Mouse (Mus musculus) spleen, adult 18-20 months (tissue): ENCODE results near the gene BC024978.

Experiments used
- DNase-seq, 2 experiments: peaks; one replicate each; pipeline ENCODE4 v3.0.0; 2022; ENCODE audit warnings: mixed read lengths in 2 of 2

The BC024978 gene

DNA sequence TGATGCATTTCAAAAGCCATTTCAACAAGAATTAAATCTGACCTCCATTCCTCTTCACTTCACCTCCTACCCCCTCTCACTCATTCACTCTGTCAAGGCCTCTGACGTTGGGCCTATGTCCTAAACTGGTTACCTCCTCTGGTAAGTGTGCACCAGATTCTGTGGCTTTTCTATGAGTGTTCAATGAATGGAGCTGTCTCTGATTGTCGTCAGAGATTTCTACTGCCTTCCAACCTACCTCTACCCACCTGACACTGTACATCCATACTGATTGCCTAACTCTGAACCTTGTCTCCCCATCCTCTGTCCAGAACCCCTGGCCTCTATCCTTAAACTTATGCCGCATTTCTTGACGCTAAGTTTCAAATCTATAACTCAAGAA lies 17.6 kb upstream of the BC024978 start:
- no peak for DNase-seq

DNA sequence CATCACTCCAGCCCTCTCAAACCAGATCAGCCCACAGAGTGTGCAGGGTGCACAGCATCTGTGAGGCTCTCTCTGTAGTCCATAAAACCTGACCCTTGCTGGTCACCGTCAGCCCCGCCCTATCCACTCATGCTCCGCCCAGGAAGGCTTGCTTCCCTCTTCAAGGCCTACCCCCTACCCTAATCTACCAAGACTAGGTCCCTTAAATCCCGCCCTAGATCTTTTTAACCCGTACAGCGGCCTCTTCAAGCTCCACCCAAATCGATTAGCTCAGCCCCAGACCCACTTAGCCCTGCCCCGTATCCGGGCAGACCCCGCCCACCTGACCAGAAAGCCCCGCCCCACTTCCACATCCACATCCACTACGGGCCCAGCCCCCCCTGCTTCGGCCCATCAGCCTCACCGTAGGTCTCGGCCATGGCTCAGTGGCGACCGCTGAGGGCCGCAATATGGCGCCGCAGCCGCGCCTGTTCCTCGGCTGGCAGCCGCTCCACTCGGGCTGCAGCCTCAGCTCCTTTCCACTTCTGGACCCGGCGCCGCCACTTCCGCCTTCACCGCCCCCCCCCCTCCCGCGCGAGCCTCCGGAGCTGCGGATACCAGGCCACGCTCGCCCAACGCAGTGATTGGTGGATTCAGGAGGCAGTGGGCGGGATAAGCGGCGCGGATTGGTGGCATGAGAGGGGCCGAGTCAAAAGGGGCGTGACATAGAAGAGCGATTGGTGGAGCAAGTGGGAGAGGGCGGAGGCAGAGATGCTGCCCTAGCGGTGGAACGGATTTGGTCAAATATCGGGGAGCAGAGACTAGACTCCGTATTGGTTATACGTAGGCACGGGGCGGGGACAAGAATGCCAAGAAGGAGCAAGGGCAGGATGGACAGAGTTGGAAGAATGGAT lies 17.0 kb upstream of the BC024978 start, which contains the start of gene Rab4b:
TSS of gene Rab4b (minus strand) at position 573 of the 893 bp plus-strand sequence.
- DNase-seq = peak; percentile 96 to 99

DNA sequence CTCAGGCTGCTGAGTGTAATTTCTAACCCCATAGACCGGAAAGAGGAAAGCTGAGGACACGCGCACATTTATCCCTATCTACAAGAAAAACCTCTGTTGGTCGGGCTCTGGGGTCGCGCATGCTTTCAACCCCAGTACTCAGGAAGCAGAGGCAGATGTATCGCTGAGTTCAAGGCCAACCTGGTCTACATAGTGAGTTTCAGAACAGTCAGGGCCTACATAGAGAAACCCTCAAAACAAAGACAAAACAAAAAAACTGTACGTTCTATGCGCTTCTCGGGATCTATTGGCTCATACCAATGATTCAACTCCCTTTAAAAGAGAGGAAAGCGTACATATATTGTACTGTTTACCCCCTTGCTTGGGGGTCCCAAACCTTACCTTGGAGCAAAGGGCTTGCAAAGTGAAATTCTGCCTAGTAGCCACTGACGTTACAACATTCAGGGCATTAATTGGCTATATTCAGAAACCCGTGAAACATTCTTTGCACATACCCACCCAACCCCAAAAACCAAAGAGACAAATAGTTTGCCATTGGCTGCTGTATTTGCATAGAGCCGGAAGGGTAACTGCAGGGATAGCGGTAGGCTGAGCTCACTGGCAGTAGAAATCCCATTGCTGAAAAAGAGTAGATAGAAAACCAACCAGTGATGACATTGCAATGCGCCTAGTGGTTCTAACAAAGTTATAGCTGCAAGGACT lies 16.2 kb upstream of the BC024978 start:
- DNase-seq = no peak

DNA sequence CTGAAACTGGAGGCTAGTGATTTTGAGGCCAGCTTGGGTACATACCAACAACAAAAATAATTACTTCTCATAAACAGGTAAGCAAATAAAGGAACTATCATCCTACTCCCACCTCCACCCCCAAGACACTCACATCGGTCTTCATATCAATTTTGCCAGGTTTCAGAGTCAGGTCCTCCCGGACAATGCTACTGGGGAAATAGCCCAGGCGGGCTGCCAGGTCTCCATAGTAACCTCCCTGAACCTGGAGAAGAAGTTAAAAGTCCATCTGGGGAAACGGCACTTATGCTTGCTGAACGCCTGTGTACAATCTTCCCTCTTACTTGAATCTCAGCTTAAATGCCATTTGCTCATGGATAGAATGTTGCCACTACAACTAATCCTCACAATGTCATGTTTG lies 15.5 kb upstream of the BC024978 start:
- no peak for DNase-seq

DNA sequence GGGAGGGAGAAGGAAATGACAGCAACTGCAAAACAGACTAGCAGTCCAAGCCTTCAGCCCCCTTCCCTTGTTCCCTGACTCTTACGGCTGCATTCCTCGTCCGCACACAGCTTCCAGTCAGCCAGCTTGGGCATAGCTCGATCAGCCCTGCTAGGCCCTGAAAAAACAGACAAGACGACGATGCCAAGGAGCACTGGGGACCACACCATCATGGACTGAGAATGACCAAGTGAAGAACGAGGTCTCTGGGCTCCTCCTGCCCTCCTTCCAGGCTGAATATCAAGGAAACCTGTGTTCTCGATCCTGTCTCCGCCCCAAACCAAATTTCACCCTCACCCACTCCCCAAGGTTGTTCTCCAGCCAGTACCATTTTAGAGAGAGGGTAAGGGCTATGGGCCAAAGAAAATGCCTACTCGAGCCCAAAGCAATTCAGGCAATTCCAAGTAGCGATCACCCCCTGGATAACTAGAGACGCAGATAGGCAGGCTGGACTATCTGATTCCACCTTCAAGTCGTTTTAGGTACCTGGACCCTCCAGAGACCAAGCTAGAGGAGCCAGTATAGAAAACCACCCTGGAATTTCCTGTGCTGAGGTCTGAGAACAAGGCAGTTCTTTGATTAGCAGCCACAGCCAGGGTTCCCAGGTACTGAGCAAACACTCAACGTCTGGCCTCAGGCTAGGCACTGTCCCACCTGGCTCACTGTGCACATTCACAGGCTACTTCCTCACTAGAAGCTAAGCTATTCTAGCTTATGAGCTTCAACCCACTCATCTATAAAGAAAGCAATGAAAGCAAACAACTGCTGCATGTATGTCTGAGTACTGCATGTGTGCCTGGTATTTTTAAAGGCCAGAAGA lies 14.5 kb upstream of the BC024978 start, which contains the start of the genes Gm21983 and Mia:
TSS of gene Gm21983 (minus strand) at position 250 of the 859 bp plus-strand sequence.
TSS of gene Mia (minus strand) at position 321 of the 859 bp plus-strand sequence.
- no peak for DNase-seq

DNA sequence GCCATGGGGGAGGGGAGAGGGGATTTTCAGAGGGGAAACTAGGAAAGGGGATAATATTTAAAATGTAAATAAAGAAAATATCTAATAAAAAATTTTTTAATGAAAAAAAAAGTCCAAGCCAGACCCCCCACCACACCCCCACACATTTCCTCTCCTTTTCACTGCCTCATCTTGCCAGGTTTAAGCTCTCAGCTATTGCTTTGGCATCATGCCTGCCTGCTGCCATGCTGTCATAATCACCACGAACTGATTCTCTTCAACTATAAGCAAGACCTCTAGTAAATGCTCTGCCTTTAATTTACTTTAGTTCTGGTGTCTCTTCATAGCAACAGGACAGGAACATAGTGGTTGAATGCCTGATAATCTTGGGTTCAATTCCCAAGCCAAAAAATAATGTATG lies 13.1 kb upstream of the BC024978 start:
- no peak for DNase-seq

DNA sequence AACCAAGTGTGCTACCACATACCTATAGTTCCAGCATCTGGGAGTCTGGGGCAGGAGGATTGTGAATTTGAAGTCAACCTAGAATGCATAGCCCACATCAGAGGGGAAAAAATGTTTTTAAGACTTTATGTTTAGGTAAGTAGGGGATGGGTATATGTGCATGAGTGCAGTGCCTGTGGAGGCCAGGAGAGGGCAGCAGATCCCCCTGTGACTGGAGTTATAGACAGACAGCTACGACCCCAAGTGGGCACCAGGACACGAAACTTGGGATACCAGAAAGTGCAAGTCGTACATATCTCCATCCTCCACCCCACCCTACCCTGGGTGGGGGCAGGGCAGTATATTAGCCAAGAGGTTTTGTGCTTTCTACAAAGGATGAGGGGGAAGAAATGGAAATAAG lies 10.6 kb upstream of the BC024978 start:
- peak in 1 of 2 experiments; percentile 41 for DNase-seq

DNA sequence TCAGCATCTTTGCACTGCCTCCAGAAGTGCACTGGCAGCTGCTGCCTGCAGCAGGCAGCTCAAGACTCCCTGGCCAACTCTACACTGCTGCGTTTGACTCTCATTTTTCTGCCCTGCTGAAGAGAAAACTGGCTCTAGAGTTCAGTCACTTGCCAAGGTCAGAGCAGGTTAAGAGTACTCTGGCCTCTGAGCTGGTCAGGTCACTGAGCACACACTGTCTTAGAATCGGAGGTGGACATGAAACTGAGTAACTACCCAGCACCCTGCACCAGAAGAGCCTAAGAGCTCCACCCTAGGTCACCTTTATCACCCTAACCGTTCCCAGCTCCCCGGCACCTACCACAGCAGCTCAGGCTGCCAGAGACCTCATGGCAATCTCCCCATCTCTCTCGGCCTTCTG lies 9.6 kb upstream of the BC024978 start:
- no peak for DNase-seq

DNA sequence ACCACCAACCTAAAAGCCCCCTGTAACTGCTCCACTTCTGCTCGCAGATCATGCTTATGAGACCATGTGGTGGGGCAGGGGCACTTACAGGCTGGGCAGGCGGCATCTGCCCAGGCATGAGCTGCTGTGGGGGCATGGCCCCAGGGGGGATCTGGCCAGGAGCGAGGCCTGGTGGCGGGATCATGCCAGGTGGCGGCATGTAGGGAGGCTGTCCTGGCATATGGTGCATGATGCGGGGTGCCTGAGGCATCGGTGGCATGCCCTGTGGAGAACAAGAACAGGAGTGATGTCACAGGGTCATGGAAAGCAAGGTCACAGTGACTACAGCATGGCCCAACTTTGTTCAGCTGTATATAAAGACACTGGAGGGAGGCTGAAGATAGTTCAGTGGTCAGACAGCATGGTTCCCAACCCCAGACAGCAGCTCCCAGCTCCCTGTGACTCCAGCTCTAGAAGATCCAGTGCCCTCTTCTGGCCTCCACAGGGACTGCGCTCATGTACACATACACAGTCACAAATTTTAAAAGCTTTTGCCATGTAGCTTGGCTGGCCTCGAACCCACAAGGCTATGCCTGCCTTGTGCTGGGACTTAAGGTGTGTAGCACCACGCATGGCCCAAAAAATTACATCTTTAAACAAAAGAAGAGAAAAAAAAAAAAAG lies 6.2 kb upstream of the BC024978 start:
- DNase-seq = no peak

DNA sequence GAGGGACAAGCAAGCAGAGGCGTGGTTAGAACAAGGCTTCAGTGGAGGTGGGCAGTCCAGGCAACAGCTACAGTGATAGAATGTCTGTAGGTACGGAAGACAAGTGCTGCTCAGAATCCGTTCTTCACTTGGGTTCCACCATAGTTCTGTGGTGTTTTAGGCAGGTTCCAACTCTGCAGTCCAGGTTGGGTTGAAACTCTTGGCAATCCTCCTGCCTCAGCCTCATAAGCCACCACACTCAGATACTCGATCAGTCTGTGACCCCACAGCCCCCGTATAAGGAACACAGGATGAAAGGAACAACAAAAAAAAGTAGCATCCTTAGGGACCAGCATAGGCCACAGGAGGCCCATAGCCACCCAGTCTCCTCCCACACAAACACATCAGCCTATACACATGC lies 3.1 kb upstream of the BC024978 start:
- DNase-seq = no peak

DNA sequence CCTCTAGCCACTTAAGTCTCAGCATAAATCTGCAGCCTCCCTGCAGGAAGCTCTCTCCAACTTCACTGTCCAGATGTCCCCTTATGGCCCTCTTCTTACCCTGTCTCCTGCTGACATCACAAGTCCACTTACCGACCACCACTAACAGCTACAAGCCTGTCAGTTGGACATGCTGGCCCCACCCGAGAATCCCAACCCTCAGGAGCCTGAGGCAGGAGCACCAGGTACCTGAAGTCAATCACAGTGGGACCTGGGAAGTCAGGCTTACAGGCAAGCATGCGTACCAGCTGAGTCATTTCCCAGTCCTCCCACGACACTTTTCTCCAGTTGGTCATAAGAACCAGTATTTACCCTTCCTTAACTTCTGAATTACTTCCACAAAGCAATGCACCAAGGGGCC lies 1.9 kb upstream of the BC024978 start:
- DNase-seq = no peak

DNA sequence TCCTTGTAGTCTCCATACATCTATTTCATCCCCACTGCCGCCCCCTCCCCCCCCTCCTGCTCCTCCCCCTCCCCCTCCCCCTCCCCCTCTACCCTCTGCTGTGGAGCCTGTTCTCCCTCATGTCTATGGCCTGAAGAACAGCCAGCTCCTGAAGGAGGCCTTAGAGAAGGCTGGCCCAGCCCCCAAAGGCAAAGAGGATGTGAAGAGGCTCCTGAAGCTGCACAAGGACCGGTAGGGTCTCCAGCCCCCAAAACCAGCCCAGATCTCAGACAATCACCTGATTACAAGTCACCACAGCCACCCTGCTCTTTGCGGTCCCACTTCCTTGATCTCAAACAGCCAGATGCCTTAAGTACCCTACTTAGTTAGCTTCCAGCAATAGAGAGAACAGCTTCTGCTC lies 1.6 kb downstream of the BC024978 start:
- no peak for DNase-seq

DNA sequence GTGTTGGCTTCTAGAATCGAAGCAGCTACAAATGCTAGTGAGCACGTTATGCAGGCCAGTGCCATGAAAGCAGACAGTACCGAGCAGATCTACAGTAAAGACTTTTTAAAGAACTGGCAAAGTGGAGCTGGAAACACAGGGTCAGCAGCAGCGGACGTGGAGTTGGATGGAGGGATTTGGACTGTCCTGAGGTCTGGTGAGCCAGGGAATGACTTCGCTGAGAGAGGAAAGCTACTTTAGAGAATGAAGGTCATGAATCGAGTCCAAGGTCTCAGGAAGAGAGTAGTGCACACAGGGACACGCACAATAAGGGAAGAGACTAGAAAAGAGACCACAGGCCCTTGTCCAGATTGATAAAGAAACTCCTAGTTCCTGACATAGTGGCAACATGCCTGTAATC lies 2.1 kb downstream of the BC024978 start:
- no peak for DNase-seq

DNA sequence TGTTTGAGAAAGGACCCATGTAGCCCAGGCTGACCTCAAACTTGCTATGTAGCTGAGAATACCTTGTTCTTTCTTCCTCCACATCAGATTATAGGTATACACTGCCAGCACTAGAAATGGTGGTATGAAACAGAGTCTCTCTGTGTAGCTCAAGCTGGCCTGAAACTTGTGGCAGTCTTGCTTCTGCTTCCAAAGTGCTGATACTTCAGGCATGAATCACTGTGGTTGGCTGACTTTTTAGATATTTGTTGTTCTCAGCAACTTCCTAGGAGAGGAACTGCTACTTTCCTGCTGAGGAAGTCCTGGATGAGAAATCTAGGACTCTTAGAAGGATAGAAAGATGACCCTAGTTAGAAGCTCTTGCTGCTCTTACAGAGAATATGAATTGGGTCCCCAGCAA lies 2.8 kb downstream of the BC024978 start:
- DNase-seq = no peak

DNA sequence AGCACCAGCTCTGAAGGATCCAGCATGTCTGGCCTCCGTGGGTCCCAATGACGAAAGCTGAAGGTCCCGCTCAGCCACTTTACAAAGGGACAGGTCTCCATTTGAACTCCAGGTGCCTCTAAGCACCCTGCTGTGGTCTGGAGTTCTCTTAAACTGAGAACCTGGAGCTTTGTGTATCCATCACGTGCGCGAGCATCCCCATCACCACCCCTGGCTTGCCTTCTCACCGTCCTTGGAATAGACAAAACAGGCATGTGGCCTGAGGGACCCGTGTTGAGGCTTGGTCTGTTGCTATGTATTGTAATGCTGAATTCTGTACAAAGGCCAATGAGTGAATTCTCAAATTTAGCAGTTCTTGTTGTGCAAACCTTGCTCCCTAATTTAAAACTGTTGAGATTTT lies 3.2 kb downstream of the BC024978 start:
- no peak for DNase-seq

DNA sequence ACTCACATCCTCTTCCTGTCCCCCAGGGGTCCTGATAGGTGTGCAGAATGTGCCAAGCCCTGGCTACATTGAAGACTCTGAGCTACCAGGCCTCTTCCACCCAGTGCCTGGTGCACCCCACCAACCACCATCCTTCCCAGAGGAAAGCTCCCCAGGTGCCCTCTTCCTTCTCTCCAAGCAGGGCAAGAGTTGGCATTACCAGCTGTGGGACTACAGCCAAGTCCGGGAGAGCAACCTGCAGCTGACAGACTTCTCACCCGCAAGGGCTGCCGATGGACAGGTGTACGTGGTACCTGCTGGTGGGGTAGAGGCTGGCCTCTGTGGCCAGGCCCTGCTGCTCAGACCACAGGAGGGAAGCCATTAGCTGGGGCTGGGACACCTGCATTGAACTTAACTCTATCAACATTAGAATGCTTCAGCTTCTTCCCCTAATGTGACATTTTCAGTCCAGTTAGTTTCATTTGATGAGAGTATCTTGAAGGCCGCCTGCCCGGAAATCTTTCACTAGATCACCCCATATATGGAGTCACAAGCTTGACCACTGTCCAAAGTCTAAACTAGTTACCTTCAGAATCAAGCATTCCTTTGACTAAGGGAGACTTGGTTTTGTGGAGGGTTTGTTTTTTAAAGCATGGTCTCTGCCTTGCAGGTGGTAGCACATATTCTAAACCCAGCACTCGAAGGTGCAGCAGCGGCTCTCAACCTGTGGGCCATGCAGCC lies 8.3 kb downstream of the BC024978 start:
- DNase-seq = no peak

DNA sequence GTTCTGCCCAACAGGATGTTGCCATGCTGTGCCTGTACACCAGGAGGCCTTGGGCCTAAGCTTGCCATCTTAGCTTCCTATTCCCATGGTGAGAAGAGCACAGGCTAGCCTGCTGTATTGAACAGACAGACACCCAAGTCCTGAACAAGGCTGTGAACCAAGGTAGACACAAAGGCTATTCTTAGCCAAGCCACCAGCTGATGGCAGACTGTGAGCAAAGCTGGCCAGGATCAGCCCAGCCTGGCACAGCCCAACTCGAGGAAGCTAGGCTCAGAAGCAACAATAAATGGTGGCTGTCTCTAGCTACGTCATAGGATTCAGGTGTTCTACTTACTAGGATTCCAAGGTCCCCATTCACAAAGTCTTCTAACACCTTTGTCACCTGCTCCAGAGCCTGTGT lies 17.0 kb downstream of the BC024978 start:
- DNase-seq = no peak

DNA sequence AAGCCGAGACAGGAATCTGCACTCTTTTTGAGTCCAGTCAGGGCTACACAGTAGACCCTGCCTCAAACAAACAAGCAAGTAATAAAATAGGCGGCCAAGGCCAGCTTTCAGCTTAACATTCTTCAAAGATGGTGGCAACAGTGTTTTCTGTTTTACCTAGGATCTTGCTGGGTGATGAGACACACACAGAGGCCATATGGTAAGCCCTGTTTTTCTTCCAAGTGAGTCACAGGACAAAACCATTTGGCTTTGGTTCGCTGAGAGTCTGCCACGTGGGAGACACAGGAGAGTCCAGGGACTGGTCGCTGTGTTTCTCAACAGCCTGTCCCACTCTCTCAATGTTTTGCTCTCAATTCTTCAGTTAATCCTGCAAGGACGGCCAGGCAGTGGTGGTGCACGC lies 23.0 kb downstream of the BC024978 start:
- DNase-seq = no peak

DNA sequence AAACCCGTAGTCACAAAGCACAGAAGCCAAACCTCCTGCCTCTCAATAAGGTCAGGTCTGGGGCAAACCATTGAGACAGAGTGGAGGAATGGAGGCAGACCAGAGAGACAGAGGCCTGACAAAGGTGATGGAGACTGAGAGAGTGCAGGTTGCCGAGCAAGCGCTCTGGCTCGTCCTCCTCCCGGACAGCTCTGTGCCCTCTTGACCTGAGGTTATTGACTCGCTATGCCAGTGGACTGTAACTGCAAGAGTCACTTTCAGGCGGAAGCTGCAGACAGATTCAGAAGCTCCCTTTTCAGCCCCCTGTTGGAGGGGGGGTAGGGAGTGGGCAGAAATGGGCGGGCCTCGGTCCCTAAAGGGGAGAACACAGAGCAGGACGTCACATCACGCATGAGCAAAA lies 24.4 kb downstream of the BC024978 start:
- DNase-seq = no peak

DNA sequence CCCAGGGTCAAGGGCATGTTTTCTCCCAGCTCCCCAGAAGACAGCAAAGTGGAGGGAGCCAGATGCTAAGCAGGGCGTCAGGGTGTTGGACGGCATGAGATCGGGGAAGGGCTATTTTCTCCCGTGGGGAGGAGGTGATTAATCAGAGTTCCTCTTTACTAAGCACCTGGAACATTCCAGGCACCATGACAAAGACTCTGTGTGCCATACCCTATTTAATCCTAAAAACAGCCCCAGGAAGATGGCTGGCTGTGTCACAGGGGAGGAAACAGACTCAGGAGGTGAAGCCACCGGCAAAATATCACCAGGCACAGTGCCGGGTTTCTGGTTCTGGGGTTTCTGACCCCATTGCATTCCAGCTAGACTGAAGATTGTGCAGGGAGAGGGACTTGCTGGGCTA lies 26.4 kb downstream of the BC024978 start:
- DNase-seq = no peak

DNA sequence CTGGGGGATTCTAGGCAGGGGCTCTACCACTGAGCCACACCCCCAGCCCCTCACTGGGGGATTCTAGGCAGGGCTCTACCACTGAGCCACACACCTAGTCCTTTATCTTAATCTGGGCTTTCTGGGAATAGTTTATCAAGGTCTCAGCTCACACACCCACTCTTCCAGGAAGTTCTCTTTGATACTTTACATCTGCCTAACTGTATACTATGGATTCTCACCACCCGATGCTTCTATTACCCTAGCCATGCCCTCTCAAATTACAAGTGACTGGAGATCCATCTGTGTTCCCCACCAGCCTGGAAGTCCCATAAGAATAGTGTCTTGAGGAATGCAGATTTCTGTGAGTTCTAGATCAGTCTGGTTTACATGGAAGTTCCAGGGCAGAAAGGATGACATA lies 27.0 kb downstream of the BC024978 start:
- no peak for DNase-seq
